Mouse (Mus musculus) heart, adult 2 months (tissue): Measurements from ENCODE around the gene Zfp952. TPM values are rescaled to one million over a fixed set of nuclear protein-coding genes. Genes with fewer than 3 reads are reported as not detected.
"Not testable (repeated sequence)": the region's sequence is repeated elsewhere in the genome, so short reads cannot be mapped to it uniquely, and the experiment has no call there.

Source experiments
- DNase-seq, 2 experiments: peaks; one replicate each; pipeline ENCODE4 v3.0.0; 2021
- H3K27ac ChIP-seq: fragments of 200-600 bp; 2 replicates; pipeline ENCODE4 v1.8.1; 2022
- H3K27me3 ChIP-seq: fragments of 200-500 bp; 2 replicates; pipeline ENCODE4 v1.6.1; 2012; ENCODE audit warnings: mild to moderate bottlenecking, low read length, inconsistent platforms, mixed read lengths; ENCODE audit not compliant: control insufficient read depth, insufficient read depth
- H3K36me3 ChIP-seq: fragments of 200-500 bp; 2 replicates; pipeline ENCODE4 v1.6.1; 2012; ENCODE audit warnings: low read length, inconsistent platforms; ENCODE audit not compliant: control insufficient read depth, insufficient read depth
- H3K4me1 ChIP-seq: fragments of 200-500 bp; 2 replicates; pipeline ENCODE4 v1.6.1; 2011; ENCODE audit warnings: low read length; ENCODE audit not compliant: control insufficient read depth, insufficient read depth
- H3K4me3 ChIP-seq: fragments of 200-600 bp; 2 replicates; pipeline ENCODE4 v1.8.1; 2022
- H3K79me2 ChIP-seq: fragments of 200-500 bp; replicated peaks from 2 replicates; pipeline ENCODE4 v1.6.1; 2012; ENCODE audit warnings: mild to moderate bottlenecking, inconsistent platforms, low read length, moderate library complexity, mixed read lengths; ENCODE audit not compliant: control insufficient read depth, insufficient read depth
- H3K9ac ChIP-seq: fragments of 200-500 bp; 2 replicates; pipeline ENCODE4 v1.6.1; 2012; ENCODE audit warnings: low read depth, mild to moderate bottlenecking, control low read depth, inconsistent platforms, low read length, mixed read lengths
- CTCF ChIP-seq: fragments of 200-600 bp; IDR thresholded peaks from 2 replicates; pipeline ENCODE4 v1.8.1; 2022; ENCODE audit warnings: antibody characterized with exemption, mild to moderate bottlenecking, moderate library complexity
- EP300 ChIP-seq: fragments of 200-500 bp; IDR thresholded peaks from 2 replicates; pipeline ENCODE4 v1.6.1; 2011; ENCODE audit warnings: low read depth, low read length, control low read depth; ENCODE audit not compliant: insufficient read depth
- POLR2A ChIP-seq: fragments of 200-500 bp; IDR thresholded peaks from 2 replicates; pipeline ENCODE4 v1.6.1; 2011; ENCODE audit warnings: mild to moderate bottlenecking, low read depth, low read length, control low read depth; ENCODE audit not compliant: insufficient read depth
- WGBS: fragments of 180-500 bp; shearing (Covaris S2); methylation state at CpG from one replicate; pipeline ENCODE4 v1.1.7; 2018; 5-methylcytosine and 5-hydroxymethylcytosine counted together
- intact Hi-C: fragments of 180-260 bp; cut with DNase I; formaldehyde crosslinking; loops from one replicate; pipeline ENCODE4 v1.15.1; 2025
- polyA plus RNA-seq: library from polyadenylated mRNA; depleted of rRNA; stranded (reverse); fragments of >200 nt; gene quantifications from 2 replicates; pipeline ENCODE4 v1.2.3, GENCODE M21; 2012
- total RNA-seq, 2 experiments: library from RNA; stranded (reverse); gene quantifications; 2 replicates each; pipeline ENCODE4 v1.2.3; 2021

Zfp952 gene
- total and polyA plus RNA-seq, 3 experiments: 2.2 to 8.7 (median 6.0) TPM

- H3K27me3 ChIP-seq: no peaks in the 10 kb centered on the region
- H3K9ac ChIP-seq: no peak overlapping the region
- H3K79me2 ChIP-seq: no peaks in the 10 kb centered on the region
- intact Hi-C loops: no loop called here
- H3K27ac ChIP-seq: no peak overlapping the region
- 75% methylated on average over 4 of the region's 4 CpGs for WGBS
- TF ChIP-seq CTCF: no peak
- no peak for TF ChIP-seq POLR2A
- TF ChIP-seq EP300: no peak
- no peaks in the 10 kb centered on the region for H3K36me3 ChIP-seq
- H3K4me3 ChIP-seq: no peak overlapping the region
- DNase-seq: no peak
- no peaks in the 10 kb centered on the region for H3K4me1 ChIP-seq
Observed at GRCm38 (mm10) chr17:32986301-32986700, 6.6 kb upstream of the Zfp952 start.

- no peaks in the 10 kb centered on the region for H3K27me3 ChIP-seq
- peak in 1 of 2 experiments; percentile 10 for DNase-seq
- H3K36me3 ChIP-seq: peaks cover 4% of the 10 kb centered on the region; the same call in 1 of the 2 replicates
- no peak for TF ChIP-seq EP300
- peak; percentile 60 for TF ChIP-seq CTCF
- TF ChIP-seq POLR2A: no peak
- no peak overlapping the region; the same call in 1 of the 2 replicates for H3K9ac ChIP-seq
- WGBS: 60% methylated on average over 12 of the region's 12 CpGs
- intact Hi-C loops: loop anchor here (2.0 to 5.0 kb wide), 2 partner anchors 25 to 40 kb away; partner anchors contain the start of gene Zfp763
- H3K79me2 ChIP-seq: peaks cover 3% of the 10 kb centered on the region
- peaks cover 2% of the 10 kb centered on the region; the same call in 1 of the 2 replicates for H3K4me1 ChIP-seq
- H3K4me3 ChIP-seq: peak overlapping the region; percentile 87
- peak overlapping the region; percentile 82; the same call in 1 of the 2 replicates for H3K27ac ChIP-seq
Observed at GRCm38 (mm10) chr17:32991965-32992698, 797 bp upstream of the Zfp952 start.

- TF ChIP-seq CTCF (no peak), POLR2A (no peak), EP300 (no peak)
- peaks cover 13% of the 10 kb centered on the region; the same call in 1 of the 2 replicates for H3K36me3 ChIP-seq
- H3K4me3 ChIP-seq: no peak overlapping the region
- peaks cover 5% of the 10 kb centered on the region for H3K79me2 ChIP-seq
- DNase-seq: no peak
- no peaks in the 10 kb centered on the region for H3K27me3 ChIP-seq
- H3K9ac ChIP-seq: no peak overlapping the region
- no peak overlapping the region for H3K27ac ChIP-seq
- intact Hi-C loops: no loop called here
- WGBS: 97% methylated on average over 2 of the region's 2 CpGs
- peaks cover 2% of the 10 kb centered on the region; the same call in 1 of the 2 replicates for H3K4me1 ChIP-seq
Observed at GRCm38 (mm10) chr17:32998492-32998891, 5.6 kb downstream of the Zfp952 start.

GRCm38 (mm10) chr17:33008337-33008736, 15.4 kb downstream of the Zfp952 start:
- H3K36me3 ChIP-seq: peaks cover 6% of the 10 kb centered on the region
- no peak overlapping the region for H3K4me3 ChIP-seq
- 44% methylated on average over 9 of the region's 9 CpGs for WGBS
- TF ChIP-seq POLR2A (no peak), CTCF (peak; percentile 23), EP300 (no peak)
- no peaks in the 10 kb centered on the region for H3K79me2 ChIP-seq
- H3K27me3 ChIP-seq: no peaks in the 10 kb centered on the region
- H3K27ac ChIP-seq: no peak overlapping the region
- intact Hi-C loops: no loop called here
- H3K9ac ChIP-seq: no peak overlapping the region
- H3K4me1 ChIP-seq: no peaks in the 10 kb centered on the region
- no peak for DNase-seq

- H3K9ac ChIP-seq, H3K79me2 ChIP-seq, H3K4me3 ChIP-seq, H3K4me1 ChIP-seq, intact Hi-C loops, H3K27me3 ChIP-seq, H3K27ac ChIP-seq, H3K36me3 ChIP-seq, DNase-seq: not testable (repeated sequence)
Observed at GRCm38 (mm10) chr17:33020434-33020833, 27.5 kb downstream of the Zfp952 start.

GRCm38 (mm10) chr17:33032376-33032775, 39.4 kb downstream of the Zfp952 start:
- Histone ChIP-seq H3K4me1 (no peaks in the 10 kb centered on the region), H3K9ac (no peak overlapping the region), H3K79me2 (no peaks in the 10 kb centered on the region), H3K4me3 (peak overlapping the region; percentile 26; the same call in 1 of the 2 replicates), H3K36me3 (peaks cover 3% of the 10 kb centered on the region), H3K27ac (no peak overlapping the region), H3K27me3 (no peaks in the 10 kb centered on the region)
- no peak for TF ChIP-seq POLR2A
- TF ChIP-seq EP300: no peak
- TF ChIP-seq CTCF: no peak
- no peak for DNase-seq
- intact Hi-C loops: loop anchor here (2.0 to 5.0 kb wide), 2 partner anchors 40 to 56 kb away; partner anchors contain the start of genes Zfp563 and Zfp952
- WGBS: 8% methylated on average over 10 of the region's 10 CpGs
